Mouse (Mus musculus) 3134 (cell line): ENCODE measurements around the gene Ankar.

Experiments used
- DNase-seq: peaks from one replicate; pipeline ENCODE4 v3.0.0-alpha.2; 2011; ENCODE audit warnings: low spot score; ENCODE audit not compliant: insufficient read length; ENCODE audit errors: extremely low read depth

Ankar gene

DNA sequence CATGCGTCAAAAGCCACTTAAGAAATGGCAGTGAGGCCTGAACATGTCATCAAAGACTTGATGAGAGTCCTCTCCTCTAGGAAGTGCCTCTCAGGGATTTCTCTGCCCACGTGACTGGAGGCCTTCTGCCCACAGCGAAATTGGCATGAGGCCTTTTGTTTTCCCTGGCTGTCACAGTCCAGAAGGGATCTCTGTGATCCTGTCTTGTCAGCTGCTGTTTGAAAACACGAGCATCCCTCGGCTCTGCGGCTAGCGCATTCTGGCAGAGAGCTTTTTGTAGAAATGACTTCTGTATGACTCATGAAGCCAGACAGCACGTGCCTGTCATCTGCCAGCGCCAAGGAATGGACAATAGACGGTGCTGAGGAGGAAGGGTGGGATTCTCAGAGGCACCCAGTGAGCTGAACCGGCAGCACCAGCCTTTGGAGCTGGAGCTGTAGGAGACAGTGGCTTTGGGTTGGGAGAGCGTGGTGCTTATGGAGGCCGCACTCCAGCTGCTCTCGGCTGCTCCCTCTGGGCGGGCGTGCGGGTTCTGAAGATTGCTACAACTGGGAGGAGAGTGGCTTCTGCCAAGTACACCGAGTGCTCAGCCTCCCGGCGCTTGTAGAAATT lies 106.9 kb downstream of the Ankar start:
- DNase-seq = peak; percentile 84
